Mouse (Mus musculus) layer of hippocampus, postnatal 25 days (tissue): ENCODE data around the gene Fes. TPM values are rescaled to one million over a fixed set of nuclear protein-coding genes. Genes with fewer than 3 reads are reported as not detected.

Experiments used
- DNase-seq, 2 experiments: peaks; one replicate each; pipeline ENCODE4 v3.0.0; 2022; ENCODE audit warnings: mixed read lengths in 2 of 2, low spot score in 1 of 2; ENCODE audit errors: extremely low spot score in 1 of 2
- total RNA-seq, 2 experiments: library from RNA; stranded (reverse); gene quantifications; 2 replicates each; pipeline ENCODE4 v1.2.3; 2021

Gene Fes
- total RNA-seq, 2 experiments from 2014 or later = 4.2 to 6.1 TPM

DNA sequence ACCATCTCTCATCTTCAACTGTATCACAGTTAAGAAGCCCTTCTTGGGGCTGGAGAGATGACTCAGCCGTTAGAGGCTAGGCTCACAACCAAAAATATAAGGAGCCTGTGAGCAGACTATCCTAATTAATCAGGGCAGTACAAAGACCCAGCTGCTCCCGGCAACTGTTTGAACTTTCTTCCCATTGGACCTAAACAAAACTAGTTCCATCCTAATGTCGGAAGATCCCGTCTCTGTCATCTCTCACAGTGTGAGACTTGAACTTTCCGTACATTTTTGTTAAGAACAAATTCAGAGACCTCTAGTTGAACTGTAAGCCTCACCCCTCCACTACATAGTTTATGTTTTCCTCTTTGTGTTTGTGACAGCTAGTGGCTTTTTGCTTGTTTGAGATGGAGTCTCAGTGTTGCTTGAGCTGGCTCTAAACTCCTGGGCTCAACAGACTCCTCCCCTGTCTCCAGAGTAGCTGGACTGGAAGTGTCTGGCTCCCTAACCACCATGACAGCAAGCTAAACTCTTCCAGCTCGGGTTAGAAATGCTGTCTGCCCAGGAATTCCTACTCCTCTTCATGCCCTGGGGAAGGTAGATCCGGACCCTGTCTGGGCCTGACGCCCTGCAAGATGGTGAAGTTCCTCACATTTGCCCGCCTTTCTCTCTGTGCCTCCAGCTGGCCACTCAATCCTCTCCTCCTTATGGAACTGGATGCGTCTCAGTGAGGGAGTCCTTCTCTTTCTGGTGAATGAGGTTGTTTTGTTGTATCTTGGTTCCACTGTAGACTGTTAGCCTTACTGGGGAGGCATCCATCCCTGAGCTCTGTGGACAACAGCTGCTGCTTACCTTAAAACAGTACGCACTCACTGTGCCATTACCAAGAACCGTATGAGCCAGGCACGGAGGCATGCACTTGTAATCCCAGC is 39.8 kb downstream of the Fes start:
- DNase-seq = no peak

DNA sequence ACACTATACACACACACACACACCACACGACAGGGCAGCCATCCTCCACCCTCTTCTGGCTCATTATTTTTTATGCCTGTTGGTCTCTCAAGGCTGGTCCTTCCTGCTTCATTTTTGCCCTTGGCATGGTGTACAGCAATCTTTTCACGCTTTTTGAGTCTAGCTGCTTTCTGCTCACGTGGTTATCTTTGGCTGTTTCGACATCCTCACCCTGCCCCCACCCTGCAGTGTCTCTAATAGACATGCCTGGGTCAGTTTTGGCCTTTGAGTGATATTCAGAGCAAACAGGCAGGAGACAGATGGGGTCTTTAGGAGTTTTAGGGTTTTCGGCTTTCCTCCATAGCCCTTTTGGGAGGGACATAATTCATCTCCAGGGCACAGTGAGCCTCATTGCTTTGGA is 40.9 kb downstream of the Fes start:
- no peak for DNase-seq

DNA sequence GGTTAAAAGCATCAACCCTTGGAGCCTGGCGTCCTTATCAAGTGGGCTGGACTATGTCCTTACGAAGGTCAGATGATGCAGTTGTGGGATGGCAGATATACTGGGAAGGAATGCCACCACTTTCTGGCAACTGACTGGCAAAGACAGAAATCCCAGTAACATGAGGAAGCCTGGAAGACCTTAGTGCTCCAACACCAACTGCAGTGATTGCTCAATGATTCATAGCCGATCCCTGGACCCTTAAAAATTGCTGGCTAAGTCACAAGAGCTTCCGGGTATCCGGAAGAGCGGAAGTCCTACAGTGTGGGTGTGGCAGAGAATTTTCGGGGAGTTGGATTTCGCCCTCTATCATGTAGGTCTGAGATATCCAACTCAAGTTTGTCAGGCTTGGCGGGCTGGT is 41.6 kb downstream of the Fes start:
- DNase-seq = no peak

DNA sequence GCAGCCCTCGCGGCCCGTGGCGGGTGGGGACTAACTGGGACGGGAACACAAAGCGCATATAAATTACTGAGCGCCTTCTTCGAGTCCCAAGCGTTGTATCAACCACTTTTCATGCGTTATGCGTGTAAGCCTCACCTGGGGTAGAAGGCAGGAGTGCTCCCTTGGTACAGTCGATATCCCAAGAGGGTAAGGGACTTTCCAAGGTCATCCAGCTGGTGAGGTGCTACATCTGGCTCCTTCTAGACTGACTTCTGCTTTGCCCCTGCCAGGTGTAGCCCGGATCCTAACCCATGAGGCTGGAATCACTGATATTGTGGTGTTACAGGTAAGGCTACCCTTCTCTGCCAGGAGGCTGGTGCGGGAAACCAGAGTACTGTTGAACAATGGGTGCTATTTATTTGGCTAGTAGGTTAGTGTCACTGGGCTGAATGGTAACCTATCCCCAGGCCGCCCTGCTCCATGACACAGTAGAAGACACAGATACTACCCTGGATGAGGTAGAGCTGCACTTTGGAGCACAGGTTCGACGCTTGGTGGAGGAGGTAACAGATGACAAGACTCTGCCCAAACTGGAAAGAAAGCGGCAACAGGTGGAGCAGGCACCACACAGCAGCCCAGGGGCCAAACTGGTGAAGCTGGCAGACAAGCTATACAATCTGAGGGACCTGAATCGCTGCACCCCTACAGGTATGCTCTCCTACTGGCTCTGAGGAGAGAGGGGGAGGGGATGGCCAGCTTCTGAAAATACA is 44.3 kb downstream of the Fes start:
- DNase-seq = no peak

DNA sequence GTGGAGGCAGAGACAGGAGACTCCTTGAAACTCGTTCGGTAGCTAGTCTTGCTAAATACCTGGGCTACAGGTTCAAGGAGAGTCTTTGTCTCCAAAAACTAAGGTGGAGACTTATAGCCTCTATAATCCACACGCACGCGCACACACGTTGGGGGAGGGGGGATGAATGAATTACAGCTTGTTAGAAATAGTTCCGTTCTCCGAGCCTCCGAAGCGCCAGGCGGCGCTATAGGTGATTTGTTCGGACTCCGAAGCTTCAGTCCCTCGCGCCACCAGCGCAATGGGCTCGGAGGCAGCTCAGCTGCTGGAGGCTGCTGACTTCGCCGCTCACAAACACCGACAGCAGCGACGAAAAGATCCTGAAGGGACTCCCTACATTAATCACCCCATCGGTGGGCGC is 44.9 kb downstream of the Fes start, which contains the start of gene Hddc3:
Gene Hddc3, plus strand, starts transcription at position 247 of the 400 bp plus-strand sequence.
- peak; percentile 95 to 99 for DNase-seq

DNA sequence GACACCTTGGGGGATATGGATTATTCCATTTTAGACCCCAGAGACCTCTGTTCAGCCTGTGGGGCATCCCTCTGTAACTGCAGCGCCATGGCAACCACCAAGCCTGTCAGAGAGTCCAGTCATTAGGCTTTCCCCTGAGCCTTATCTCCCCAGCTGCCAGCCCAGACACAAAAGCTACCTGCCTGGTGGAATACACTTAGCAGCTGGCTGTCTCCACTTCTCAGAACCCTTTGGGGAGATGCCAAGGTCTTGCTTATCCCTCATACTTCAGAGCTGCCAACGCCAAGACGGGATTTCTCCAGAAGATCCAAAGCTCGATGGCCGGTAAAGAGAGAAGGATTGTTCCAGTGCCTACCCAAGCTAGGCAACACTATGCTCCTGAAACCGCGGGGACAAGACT is 46.0 kb downstream of the Fes start:
- no peak for DNase-seq

DNA sequence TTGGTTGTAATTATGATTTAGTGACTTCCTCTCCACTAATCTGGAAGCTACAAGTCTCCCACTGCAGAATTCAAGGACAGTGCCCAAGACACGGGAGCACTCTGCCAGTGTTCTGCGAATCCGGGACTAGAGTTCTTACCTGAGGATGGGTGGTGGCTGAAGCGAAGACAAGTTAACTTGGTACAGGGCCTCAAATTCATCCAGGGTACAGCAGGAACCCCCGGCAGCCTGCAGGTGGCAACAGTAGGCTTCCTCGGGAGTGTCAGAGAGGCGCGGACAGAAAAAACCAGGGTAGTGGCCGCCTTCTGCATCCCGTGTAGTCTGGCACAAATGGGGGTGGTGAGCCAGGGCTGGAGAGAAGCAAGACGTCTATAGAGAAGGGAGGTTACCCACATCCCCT is 47.0 kb downstream of the Fes start, which contains the start of gene Unc45a:
Gene Unc45a, minus strand, starts transcription at position 213 of the 400 bp plus-strand sequence.
- DNase-seq = peak; percentile 30 to 35

DNA sequence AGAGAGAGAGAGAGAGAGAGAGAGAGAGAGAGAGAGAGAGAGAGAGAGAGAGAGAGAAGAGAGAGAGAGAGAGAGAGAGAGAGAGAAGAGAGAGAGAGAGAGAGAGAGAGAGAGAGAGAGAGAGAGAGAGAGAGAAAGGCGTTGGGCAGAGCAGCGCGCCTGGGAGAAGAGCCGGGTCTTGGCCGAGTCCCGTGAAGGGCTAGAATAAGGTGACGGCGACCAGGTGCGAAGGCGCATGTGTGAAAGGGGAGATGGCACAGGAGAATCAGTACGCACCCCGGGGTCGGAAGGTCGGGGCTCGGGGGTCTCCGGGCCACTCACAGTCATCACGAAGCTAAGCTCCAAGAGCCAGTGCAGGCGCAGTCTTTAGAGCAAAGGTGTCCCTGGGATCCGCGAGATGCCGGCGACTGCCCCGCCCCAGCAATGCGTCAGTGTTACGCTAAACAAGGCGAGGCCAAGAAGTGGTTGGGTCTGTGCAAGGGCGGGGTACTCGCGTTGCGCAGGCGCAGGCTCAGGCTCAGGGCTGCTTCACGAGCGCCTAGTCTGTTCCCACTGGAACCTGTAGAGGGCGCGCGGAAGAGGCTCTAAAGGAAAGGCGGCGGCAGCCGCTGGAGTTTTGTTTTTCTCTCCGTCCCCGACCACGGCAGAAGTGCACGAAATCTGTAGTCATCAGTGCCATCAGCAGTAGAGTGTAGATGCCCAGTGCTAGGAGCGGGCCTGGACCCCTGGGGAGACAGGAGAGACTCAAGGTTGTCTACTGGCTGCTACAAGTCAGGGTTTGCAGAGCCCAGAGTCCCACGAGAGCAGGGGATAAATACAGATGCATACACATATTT is 47.7 kb downstream of the Fes start:
- DNase-seq = peak; percentile 90 to 98

DNA sequence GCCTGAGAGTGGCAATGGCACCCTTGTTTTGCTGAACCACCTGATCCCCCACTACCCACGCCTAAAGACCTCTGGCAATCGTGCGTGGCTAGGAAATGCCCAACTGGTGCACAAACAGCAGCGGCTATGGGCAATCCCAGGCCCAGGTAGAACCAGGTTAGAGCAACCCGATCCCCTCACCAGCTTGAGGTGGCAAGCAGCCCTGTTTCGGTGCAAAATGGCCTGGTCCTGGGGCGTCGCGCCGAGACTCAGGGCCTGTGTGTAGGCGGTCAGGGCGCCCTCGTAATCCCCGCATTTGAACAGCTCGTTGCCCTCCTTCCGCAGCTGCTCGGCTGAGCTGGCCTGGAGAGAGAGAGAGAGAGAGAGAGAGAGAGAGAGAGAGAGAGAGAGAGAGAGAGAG is 48.4 kb downstream of the Fes start:
- DNase-seq = peak in 1 of 2 experiments; percentile 29

DNA sequence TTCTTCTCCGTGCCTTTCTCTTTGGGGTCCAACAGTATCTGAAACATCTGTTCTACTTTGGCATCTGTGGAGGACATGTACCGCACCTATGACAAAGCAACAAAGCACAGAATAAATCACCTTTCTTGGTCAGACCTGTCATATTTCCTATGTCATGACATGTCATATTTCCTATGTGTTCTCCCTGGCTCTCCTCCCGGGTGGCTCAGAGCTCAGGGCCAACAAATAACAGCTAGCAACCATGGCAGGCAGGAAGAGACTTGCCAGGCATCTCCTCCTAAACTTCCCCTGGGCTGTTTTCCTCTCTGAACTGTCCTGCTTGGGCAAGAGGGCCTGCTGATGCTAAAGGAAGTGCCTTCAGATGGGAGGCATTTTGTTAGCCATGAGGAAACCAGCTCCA is 50.8 kb downstream of the Fes start:
- DNase-seq = no peak

DNA sequence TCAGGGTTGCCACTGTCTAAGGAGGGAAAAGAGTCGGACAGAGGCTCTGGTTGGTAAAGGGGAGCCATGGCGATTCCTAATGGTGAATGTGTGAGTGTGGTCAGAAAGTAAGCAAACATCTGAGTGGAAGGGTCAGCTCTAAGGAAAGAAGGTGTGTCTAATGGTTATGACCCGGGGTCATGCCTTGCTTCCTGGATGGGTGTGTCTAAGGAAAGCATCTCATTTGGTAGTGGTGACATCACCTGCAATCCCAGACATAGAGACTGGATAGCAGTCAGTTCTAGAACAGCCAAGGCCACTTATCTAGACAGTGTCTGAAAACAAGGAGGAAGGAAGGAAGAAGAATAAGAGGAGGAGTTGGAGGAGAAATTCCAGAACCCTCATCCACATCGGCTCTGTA is 52.9 kb downstream of the Fes start:
- no peak for DNase-seq

DNA sequence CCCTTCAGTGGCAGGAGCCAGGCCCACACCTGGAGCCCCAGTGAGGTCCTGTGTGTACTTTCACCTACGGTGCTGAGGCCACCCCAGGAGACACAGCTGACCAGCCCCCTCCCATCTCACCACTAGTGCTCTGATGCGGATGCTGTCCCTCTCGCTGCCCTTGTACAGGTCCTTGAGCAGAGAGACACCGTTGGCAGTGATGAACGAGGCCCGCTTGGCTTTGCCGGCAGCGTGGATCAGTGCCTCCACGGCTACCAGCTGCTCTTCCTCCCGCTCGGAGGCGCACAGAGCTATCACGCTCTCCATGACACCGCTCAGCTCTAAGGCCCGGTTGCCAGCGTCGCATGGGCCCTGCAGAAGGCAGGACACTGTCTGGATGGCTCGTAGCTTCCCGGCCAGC is 56.3 kb downstream of the Fes start:
- no peak for DNase-seq

DNA sequence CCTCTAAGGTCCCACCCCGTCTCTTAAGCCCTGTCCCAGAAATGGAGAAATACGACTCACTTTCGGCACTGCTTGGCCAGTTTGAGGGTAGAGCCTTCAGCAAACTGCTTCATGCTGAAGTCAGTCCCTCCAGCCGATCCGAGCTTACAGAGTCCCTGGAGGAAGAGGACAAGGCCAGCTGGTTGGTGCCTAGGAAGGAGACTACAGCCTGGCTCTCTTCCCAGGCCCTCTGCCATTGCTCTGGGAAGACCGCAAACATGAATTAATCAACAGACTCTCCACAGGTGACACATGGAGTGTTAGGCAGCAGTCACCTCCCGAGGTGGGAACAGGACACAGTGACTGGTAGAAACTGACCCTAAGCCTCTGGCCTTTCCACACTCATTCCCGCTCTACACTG is 57.5 kb downstream of the Fes start:
- DNase-seq = no peak

Other genes starting within 250 kb of the Fes start
- 10 to 100 TPM; 23.0 to 23.2 TPM for gene Sema4b, start 201.1 kb downstream of the Fes start, total RNA-seq
- gene Cib1, start 155.1 kb downstream of the Fes start, total RNA-seq = 10 to 100 TPM; 23.8 to 25.2 TPM
- 1 to 10 TPM; 6.1 to 6.9 TPM for gene Gdpgp1, start 155.1 kb downstream of the Fes start, total RNA-seq
- gene Ttll13, start 141.6 kb downstream of the Fes start, total RNA-seq = 1 to 10 TPM; 1.8 to 2.0 TPM
- gene Ngrn, start 126.7 kb downstream of the Fes start, total RNA-seq = 10 to 100 TPM; 40.0 to 44.4 TPM
- 10 to 100 TPM; 19.3 to 23.6 TPM for gene Vps33b, start 118.3 kb downstream of the Fes start, total RNA-seq
- 1 to 10 TPM; 2.2 to 2.7 TPM for gene Prc1, start 93.5 kb downstream of the Fes start, total RNA-seq
- 10 to 100 TPM; 13.6 to 15.4 TPM for gene Rccd1, start 63.5 kb downstream of the Fes start, total RNA-seq
- 10 to 100 TPM; 34.9 to 41.5 TPM for gene Unc45a, start 46.9 kb downstream of the Fes start, total RNA-seq
- 10 to 100 TPM; 45.5 to 48.1 TPM for gene Hddc3, start 44.8 kb downstream of the Fes start, total RNA-seq
- 100 to 1,000 TPM; 141 to 168 TPM for gene Man2a2, start 16.6 kb downstream of the Fes start, total RNA-seq
- 10 to 100 TPM; 39.6 to 42.3 TPM for gene Furin, start 17.5 kb upstream of the Fes start, total RNA-seq
- 1 to 10 TPM; 3.8 to 5.0 TPM for gene Blm, start 147.2 kb upstream of the Fes start, total RNA-seq